Mouse (Mus musculus): Measurements from ENCODE around the gene Gid8. TPM values are rescaled to one million over a fixed set of nuclear protein-coding genes. Genes with fewer than 3 reads are reported as not detected.

Gid8 gene
- polyA plus RNA-seq, 1 experiment from 2014 or later = 38.0 TPM

- 40% methylated on average over 5 of the region's 5 CpGs for WGBS
- Histone ChIP-seq H3K27ac (ENCODE audit: low read depth, low read length) (no peak overlapping the region), H3K4me1 (replicated peaks; ENCODE audit: control insufficient read depth, insufficient read depth, low read length) (no peaks in the 10 kb centered on the region), H3K27me3 (replicated peaks; ENCODE audit: control insufficient read depth, insufficient read depth, low read length) (peaks cover 5% of the 10 kb centered on the region; the same call in 1 of the 2 replicates), H3K4me3 (ENCODE audit: low read depth, low read length) (no peak overlapping the region), H3K4me2 (replicated peaks; ENCODE audit: low read depth) (no peak overlapping the region), H3K36me3 (ENCODE audit: control insufficient read depth, insufficient read depth) (no peaks in the 10 kb centered on the region), H3K9me3 (ENCODE audit: control insufficient read depth) (no peaks in the 10 kb centered on the region), H3K9ac (ENCODE audit: low read depth, low read length) (no peak overlapping the region)
- no peak for ATAC-seq
- no peak for TF ChIP-seq CTCF (IDR thresholded peaks at IDR 0.05; ENCODE audit: low read depth)
These were observed 39.0 kb downstream of the Gid8 start for GRCm38 (mm10) chr2:180748904-180749303.

GRCm38 (mm10) chr2:180754976-180755688, 45.2 kb downstream of the Gid8 start:
- H3K9ac ChIP-seq (ENCODE audit: low read depth, low read length) = no peak overlapping the region
- H3K4me1 ChIP-seq (replicated peaks; ENCODE audit: control insufficient read depth, insufficient read depth, low read length) = no peaks in the 10 kb centered on the region
- WGBS = 76% methylated on average over 5 of the region's 5 CpGs
- H3K36me3 ChIP-seq (ENCODE audit: control insufficient read depth, insufficient read depth) = no peaks in the 10 kb centered on the region
- no peak overlapping the region for H3K4me3 ChIP-seq (ENCODE audit: low read depth, low read length)
- H3K4me2 ChIP-seq (replicated peaks; ENCODE audit: low read depth) = no peak overlapping the region
- ATAC-seq = no peak
- 0 out of 2 replicates have a peak, but pooled peaks cover 5% of the 10 kb centered on the region for H3K27me3 ChIP-seq (replicated peaks; ENCODE audit: control insufficient read depth, insufficient read depth, low read length)
- no peak overlapping the region for H3K27ac ChIP-seq (ENCODE audit: low read depth, low read length)
- no peak for TF ChIP-seq CTCF (IDR thresholded peaks at IDR 0.05; ENCODE audit: low read depth)
- H3K9me3 ChIP-seq (ENCODE audit: control insufficient read depth) = no peaks in the 10 kb centered on the region

- no peaks in the 10 kb centered on the region for H3K9me3 ChIP-seq (ENCODE audit: control insufficient read depth)
- no peaks in the 10 kb centered on the region for H3K36me3 ChIP-seq (ENCODE audit: control insufficient read depth, insufficient read depth)
- 1% methylated on average over 8 of the region's 8 CpGs for WGBS
- no peak overlapping the region for H3K27ac ChIP-seq (ENCODE audit: low read depth, low read length)
- H3K4me1 ChIP-seq (replicated peaks; ENCODE audit: control insufficient read depth, insufficient read depth, low read length) = no peaks in the 10 kb centered on the region
- H3K4me3 ChIP-seq (ENCODE audit: low read depth, low read length) = no peak overlapping the region
- H3K4me2 ChIP-seq (replicated peaks; ENCODE audit: low read depth) = no peak overlapping the region
- ATAC-seq = no peak
- TF ChIP-seq CTCF (IDR thresholded peaks at IDR 0.05; ENCODE audit: low read depth) = no peak
- H3K27me3 ChIP-seq (replicated peaks; ENCODE audit: control insufficient read depth, insufficient read depth, low read length) = 0 out of 2 replicates have a peak, but pooled peaks cover 5% of the 10 kb centered on the region
- H3K9ac ChIP-seq (ENCODE audit: low read depth, low read length) = no peak overlapping the region
These were observed 46.0 kb downstream of the Gid8 start for GRCm38 (mm10) chr2:180755896-180756295.

- 0 out of 2 replicates have a peak, but pooled peaks cover 5% of the 10 kb centered on the region for H3K27me3 ChIP-seq (replicated peaks; ENCODE audit: control insufficient read depth, insufficient read depth, low read length)
- H3K4me3 ChIP-seq (ENCODE audit: low read depth, low read length) = no peak overlapping the region
- WGBS = 30% methylated on average over 2 of the region's 2 CpGs
- H3K27ac ChIP-seq (ENCODE audit: low read depth, low read length) = no peak overlapping the region
- no peaks in the 10 kb centered on the region for H3K9me3 ChIP-seq (ENCODE audit: control insufficient read depth)
- no peaks in the 10 kb centered on the region for H3K36me3 ChIP-seq (ENCODE audit: control insufficient read depth, insufficient read depth)
- no peak for ATAC-seq
- H3K9ac ChIP-seq (ENCODE audit: low read depth, low read length) = no peak overlapping the region
- H3K4me1 ChIP-seq (replicated peaks; ENCODE audit: control insufficient read depth, insufficient read depth, low read length) = no peaks in the 10 kb centered on the region
- no peak overlapping the region for H3K4me2 ChIP-seq (replicated peaks; ENCODE audit: low read depth)
- TF ChIP-seq CTCF (IDR thresholded peaks at IDR 0.05; ENCODE audit: low read depth) = no peak
These were observed 46.9 kb downstream of the Gid8 start for GRCm38 (mm10) chr2:180756786-180757185.

- 50% methylated on average over 15 of the region's 15 CpGs for WGBS
These were observed 48.8 kb downstream of the Gid8 start for GRCm38 (mm10) chr2:180758513-180759263.

GRCm38 (mm10) chr2:180764986-180765385, 55.1 kb downstream of the Gid8 start:
- ATAC-seq = no peak
- WGBS = 83% methylated on average over 11 of the region's 11 CpGs
- no peaks in the 10 kb centered on the region for H3K4me1 ChIP-seq (replicated peaks; ENCODE audit: control insufficient read depth, insufficient read depth, low read length)
- no peak overlapping the region for H3K9ac ChIP-seq (ENCODE audit: low read depth, low read length)
- no peaks in the 10 kb centered on the region for H3K36me3 ChIP-seq (ENCODE audit: control insufficient read depth, insufficient read depth)
- no peak overlapping the region for H3K27ac ChIP-seq (ENCODE audit: low read depth, low read length)
- no peak overlapping the region for H3K4me3 ChIP-seq (ENCODE audit: low read depth, low read length)
- no peak for TF ChIP-seq CTCF (IDR thresholded peaks at IDR 0.05; ENCODE audit: low read depth)
- H3K27me3 ChIP-seq (replicated peaks; ENCODE audit: control insufficient read depth, insufficient read depth, low read length) = no peaks in the 10 kb centered on the region
- no peak overlapping the region for H3K4me2 ChIP-seq (replicated peaks; ENCODE audit: low read depth)
- H3K9me3 ChIP-seq (ENCODE audit: control insufficient read depth) = no peaks in the 10 kb centered on the region

More at GRCm38 (mm10) chr2:180758513-180759263, 48.8 kb downstream of the Gid8 start:
- Histone ChIP-seq H3K9ac (ENCODE audit: low read depth, low read length) (no peak overlapping the region), H3K4me1 (replicated peaks; ENCODE audit: control insufficient read depth, insufficient read depth, low read length) (no peaks in the 10 kb centered on the region), H3K4me3 (ENCODE audit: low read depth, low read length) (no peak overlapping the region), H3K27ac (ENCODE audit: low read depth, low read length) (no peak overlapping the region), H3K4me2 (replicated peaks; ENCODE audit: low read depth) (no peak overlapping the region), H3K36me3 (ENCODE audit: control insufficient read depth, insufficient read depth) (no peaks in the 10 kb centered on the region), H3K27me3 (replicated peaks; ENCODE audit: control insufficient read depth, insufficient read depth, low read length) (0 out of 2 replicates have a peak, but pooled peaks cover 5% of the 10 kb centered on the region), H3K9me3 (ENCODE audit: control insufficient read depth) (no peaks in the 10 kb centered on the region)
- no peak for TF ChIP-seq CTCF (IDR thresholded peaks at IDR 0.05; ENCODE audit: low read depth)
- ATAC-seq = no peak
